Mouse (Mus musculus): ENCODE measurements around the gene 4930556J24Rik. TPM values are rescaled to one million over a fixed set of nuclear protein-coding genes. Genes with fewer than 3 reads are reported as not detected.

4930556J24Rik gene
- not detected for polyA plus RNA-seq (2017; shearing (Covaris generic))

DNA sequence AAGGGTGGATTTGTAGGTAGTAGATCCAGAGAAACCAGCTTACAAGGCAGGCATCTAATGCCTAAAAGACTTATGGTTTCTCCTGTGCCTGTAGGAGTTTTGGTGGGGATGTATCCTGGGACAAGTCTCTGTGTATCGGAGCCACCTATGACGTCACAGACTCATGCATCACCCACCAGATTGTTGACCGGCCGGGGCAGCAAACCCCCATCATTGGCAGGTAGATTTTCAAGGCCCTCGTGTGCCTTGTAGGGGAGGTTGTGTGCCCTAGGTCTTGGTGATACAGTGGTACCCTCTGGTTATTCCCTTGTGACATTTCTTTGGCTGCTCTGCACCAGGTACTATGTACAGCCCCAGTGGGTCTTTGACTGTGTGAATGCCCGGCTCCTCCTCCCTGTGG, at the start of gene 4930556J24Rik:
4930556J24Rik (minus strand) TSS at position 101 of the 400 bp plus-strand sequence.

DNA sequence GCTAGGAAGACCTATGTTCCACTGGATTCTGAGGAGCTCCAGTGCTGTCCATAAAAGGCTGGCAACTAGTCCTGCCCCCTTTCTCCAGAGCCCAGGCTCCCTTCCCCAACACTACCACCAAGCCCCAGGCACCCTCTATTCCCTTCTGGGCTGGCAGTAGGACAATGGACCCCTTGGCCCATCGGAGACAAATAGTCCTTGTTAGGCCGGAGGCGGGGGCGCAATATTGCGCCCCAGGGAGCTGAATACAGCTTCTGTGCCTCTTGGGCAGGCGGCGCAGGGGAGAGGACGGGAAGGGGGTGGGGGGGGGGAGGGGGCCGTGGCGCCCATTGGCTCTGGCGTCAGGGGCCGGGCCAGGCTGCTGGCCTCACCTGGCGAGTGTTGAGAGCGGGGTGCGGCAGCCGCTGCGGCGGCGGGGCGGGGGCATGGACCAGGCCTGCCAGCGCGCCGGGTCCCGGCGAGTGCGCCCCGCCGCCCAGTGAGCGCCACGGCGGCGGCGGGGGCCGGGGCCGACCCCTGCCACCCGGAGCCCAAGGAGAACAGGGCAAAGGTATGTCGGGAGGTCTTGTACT, 6.8 kb upstream of the 4930556J24Rik start, which contains the start of gene Gal3st1:
Gal3st1 (plus strand) TSS at position 346 of the 572 bp plus-strand sequence.

DNA sequence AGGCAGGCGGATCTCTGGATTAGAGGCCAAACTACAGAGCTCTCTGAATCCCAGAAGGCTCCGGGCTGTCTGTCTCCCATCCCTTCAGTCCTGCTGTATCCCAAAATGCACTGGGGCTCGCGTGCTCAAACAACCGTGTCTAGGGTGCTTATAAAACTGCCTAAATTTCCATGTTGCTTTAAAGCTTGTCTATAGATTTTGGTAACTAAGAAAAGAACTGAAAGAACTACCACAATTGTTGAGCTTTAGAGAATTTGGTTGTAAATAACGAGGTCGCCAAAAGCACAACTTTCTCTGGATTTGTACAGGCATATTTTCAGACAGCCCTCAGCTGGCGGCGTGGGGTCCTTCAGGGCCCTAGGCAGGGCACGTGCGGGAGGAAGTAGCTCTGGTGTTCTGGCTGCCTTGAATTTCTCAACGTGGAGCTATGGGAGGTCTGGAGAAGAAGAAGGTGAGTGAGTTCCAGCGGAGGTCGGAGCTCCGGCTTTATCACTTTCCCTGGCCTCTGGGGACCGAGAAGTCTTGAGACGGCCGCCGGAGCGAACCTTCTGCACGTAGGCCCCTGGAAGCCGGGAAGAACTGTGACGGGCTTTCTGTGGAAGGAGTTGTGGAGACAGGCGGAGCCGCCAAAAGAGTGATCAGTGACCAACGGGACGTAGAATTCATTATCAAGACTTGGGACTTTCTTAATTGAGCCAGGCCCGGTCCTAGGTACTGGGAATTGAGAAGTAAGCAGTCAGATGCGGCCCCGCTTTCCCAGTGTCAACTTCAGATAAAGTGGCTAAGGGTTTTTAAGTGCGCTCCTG, 12.8 kb downstream of the 4930556J24Rik start, which contains the start of gene Pes1:
Pes1 (plus strand) TSS at position 366 of the 806 bp plus-strand sequence.

DNA sequence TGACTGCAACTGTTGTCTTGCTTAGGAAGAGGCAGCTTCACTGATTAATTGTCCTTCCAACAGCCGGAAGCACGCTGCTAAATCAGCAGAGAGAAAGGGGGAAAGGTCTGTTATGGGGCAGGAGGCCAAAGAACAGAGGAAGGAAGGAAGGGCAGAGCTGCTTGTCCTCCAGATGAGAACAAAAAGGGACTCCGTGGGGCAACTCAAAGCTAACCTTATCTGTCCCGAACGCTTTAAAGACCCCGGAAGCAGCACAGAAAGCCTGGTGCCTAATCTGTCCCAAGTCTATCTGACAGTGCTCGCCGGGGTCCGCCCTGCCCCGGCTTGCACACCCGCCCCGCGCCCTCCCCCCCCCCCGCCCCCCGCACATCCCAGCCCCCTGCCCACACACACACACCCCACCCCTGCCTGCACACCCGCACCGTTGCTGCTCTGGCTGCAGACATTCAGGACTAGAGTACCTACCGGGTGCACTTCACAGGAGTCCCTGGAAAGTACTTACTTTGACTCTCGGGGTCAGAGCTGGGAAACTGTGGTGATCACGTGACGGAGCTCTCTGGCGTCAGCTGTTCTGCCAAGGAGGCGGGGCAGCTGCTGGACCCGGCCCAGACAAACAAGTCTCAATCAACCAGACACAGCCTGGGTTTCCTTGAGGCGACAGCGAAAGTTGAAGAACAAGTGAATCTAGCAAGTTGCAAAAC, 44.9 kb downstream of the 4930556J24Rik start, which contains the start of gene Tcn2:
Tcn2 (minus strand) TSS at position 649 of the 701 bp plus-strand sequence.

DNA sequence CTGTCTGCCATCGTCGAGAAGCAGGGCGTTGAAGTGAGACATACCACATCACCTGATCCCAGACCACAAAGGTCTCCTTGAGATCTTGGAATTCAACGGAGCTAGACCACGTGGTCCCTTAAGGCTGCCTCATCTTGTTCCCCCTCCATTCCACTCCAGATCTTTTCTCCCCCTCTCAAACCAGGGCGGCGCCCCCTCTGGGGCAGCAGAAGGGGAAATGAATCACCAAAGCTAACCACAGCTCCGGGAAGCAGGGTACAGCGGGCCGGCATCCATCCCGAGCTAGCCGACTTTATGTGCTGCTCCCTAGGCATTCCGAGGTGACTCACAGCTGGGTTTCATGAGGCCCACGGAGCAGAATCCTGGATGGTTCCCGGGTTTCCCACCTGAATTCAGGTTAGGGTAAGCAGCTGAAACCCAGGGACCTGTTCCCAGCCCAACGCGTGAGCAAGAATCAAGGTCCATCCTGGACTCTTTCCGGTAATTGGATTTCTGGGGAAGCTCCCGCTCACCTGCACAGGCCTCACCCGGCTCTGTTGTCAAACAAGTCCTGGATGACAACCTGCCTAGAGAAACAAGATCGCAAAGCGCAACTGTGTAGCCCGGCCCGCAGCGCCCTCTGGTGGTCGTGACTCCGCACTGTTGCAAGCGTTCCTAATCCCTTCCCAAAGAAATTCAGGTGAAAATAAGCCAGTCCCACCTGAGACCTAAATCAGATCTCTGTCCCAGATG, 62.3 kb downstream of the 4930556J24Rik start, which contains the start of gene Slc35e4:
Slc35e4 (minus strand) TSS at position 556 of the 732 bp plus-strand sequence.

DNA sequence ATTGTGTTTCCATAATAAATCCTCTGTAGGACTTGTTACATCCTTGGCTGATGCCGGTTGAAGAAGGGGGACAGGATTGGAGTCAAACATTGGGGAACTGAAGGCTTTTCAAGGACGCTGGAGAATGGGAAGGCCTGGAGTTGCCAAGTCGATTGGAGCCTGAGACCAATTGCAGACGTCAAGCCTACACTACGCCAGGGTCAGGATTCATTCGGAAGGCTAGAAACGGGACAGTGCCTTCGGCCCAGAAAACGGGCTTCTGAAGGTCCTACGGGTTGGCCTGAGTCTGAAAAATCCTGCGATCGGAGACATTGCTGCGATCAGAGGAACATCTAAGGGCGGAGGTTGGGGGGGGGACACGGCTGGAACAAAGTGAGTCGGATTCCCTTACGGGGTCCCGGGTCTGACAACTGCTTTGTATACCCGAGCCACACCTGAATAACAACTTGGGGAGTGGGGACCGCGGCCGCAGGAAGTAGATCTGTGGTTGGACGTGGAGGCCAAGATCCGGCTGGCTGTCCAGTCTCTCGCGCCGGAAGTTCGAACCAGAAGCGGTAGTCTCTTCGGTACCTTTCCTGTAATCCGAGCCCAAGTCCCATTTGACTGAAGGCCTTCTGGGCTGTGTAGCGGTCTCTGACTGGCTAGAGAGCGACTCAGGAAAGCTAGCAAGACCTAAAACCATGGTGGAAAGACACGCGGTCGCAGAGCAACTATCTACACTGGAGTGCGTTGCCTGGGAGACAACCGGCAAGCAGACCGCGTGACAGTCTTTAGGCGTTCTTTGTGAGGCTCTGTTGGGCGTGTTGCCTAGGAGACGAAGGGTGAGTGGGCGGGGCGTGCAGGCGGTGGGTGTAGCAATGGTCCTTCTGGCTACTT, 81.9 kb downstream of the 4930556J24Rik start, which contains the start of the genes 4921536K21Rik and Dusp18:
4921536K21Rik (minus strand) TSS at position 693 of the 876 bp plus-strand sequence.
Dusp18 (plus strand) TSS at position 835 of the 876 bp plus-strand sequence.

Other genes starting within 250 kb of the 4930556J24Rik start
- 0.10 TPM for gene Osbp2, start 112.9 kb downstream of the 4930556J24Rik start, polyA plus RNA-seq (2017; shearing (Covaris generic))
- gene 4921536K21Rik, start 81.7 kb downstream of the 4930556J24Rik start, polyA plus RNA-seq (2017; shearing (Covaris generic)) = not detected
- 0.22 TPM for gene Dusp18, start 81.5 kb downstream of the 4930556J24Rik start, polyA plus RNA-seq (2017; shearing (Covaris generic))
- gene Slc35e4, start 62.1 kb downstream of the 4930556J24Rik start, polyA plus RNA-seq (2017; shearing (Covaris generic)) = 1.7 TPM
- 28.9 TPM for gene Tcn2, start 44.6 kb downstream of the 4930556J24Rik start, polyA plus RNA-seq (2017; shearing (Covaris generic))
- gene Pes1, start 12.8 kb downstream of the 4930556J24Rik start, polyA plus RNA-seq (2017; shearing (Covaris generic)) = 90.5 TPM
- gene Gal3st1, start 6.9 kb upstream of the 4930556J24Rik start, polyA plus RNA-seq (2017; shearing (Covaris generic)) = 0.18 TPM
- gene Sec14l4, start 54.7 kb upstream of the 4930556J24Rik start, polyA plus RNA-seq (2017; shearing (Covaris generic)) = not detected
- gene Sec14l3, start 88.1 kb upstream of the 4930556J24Rik start, polyA plus RNA-seq (2017; shearing (Covaris generic)) = not detected
- gene Mtfp1, start 118.7 kb upstream of the 4930556J24Rik start, polyA plus RNA-seq (2017; shearing (Covaris generic)) = 1.7 TPM
- gene Sec14l2, start 146.6 kb upstream of the 4930556J24Rik start, polyA plus RNA-seq (2017; shearing (Covaris generic)) = 1.4 TPM
- gene Rnf215, start 158.4 kb upstream of the 4930556J24Rik start, polyA plus RNA-seq (2017; shearing (Covaris generic)) = 56.0 TPM
- 3.8 TPM for gene Ccdc157, start 183.5 kb upstream of the 4930556J24Rik start, polyA plus RNA-seq (2017; shearing (Covaris generic))
- 74.4 TPM for gene Sf3a1, start 183.6 kb upstream of the 4930556J24Rik start, polyA plus RNA-seq (2017; shearing (Covaris generic))
- 120 TPM for gene Tbc1d10a, start 210.0 kb upstream of the 4930556J24Rik start, polyA plus RNA-seq (2017; shearing (Covaris generic))
- 52.7 TPM for gene Castor1, start 241.4 kb upstream of the 4930556J24Rik start, polyA plus RNA-seq (2017; shearing (Covaris generic))

Measured in CD4-positive, CD25-positive, alpha-beta regulatory T cell (primary cell).